Mouse (Mus musculus) MEL (cell line): ENCODE measurements around the gene Rab7. TPM values are rescaled to one million over a fixed set of nuclear protein-coding genes. Genes with fewer than 3 reads are reported as not detected.

ENCODE experiments used
- DNase-seq: peaks from one replicate; pipeline ENCODE4 v3.0.0; 2011; ENCODE audit warnings: low read depth, low spot score
- H3K27ac ChIP-seq: 2 replicates; pipeline ENCODE4 v1.5.1; 2012; ENCODE audit warnings: low read depth, mild to moderate bottlenecking, control low read depth, low read length, moderate library complexity; ENCODE audit not compliant: control insufficient read depth
- H3K27me3 ChIP-seq, 2 experiments: fragments of 150-350 bp in 1 of 2; sonication (generic) in 1 of 2; 2 replicates each; pipeline ENCODE4 v1.6.1; 2012; ENCODE audit warnings: low read length in 2 of 2, mild to moderate bottlenecking in 2 of 2, improper control_type of control experiment in 1 of 2, moderate library complexity in 1 of 2; ENCODE audit not compliant: insufficient read depth in 2 of 2, control insufficient read depth in 1 of 2
- H3K36me3 ChIP-seq, 2 experiments: 2 replicates each; pipeline ENCODE4 v1.6.1; 2012 to 2014; ENCODE audit warnings: low read length in 2 of 2, improper control_type of control experiment in 1 of 2, inconsistent platforms in 1 of 2, mild to moderate bottlenecking in 1 of 2; ENCODE audit not compliant: insufficient read depth in 2 of 2, control insufficient read depth in 1 of 2
- H3K4me1 ChIP-seq, 2 experiments: fragments of 150-350 bp in 1 of 2; sonication (generic) in 1 of 2; 2 replicates each; pipeline ENCODE4 v1.6.1; 2012; ENCODE audit warnings: low read length in 2 of 2, improper control_type of control experiment in 1 of 2, mild to moderate bottlenecking in 1 of 2; ENCODE audit not compliant: insufficient read depth in 2 of 2, control insufficient read depth in 1 of 2
- H3K4me3 ChIP-seq, 2 experiments: fragments of 150-350 bp in 1 of 2; sonication (generic) in 1 of 2; 2 replicates each; pipeline ENCODE4 v1.5.1; 2012; ENCODE audit warnings: low read depth in 2 of 2, low read length in 2 of 2, mild to moderate bottlenecking in 2 of 2, moderate library complexity in 2 of 2, control low read depth in 1 of 2, improper control_type of control experiment in 1 of 2; ENCODE audit not compliant: control insufficient read depth in 1 of 2, insufficient read depth in 1 of 2
- H3K79me2 ChIP-seq: 2 replicates; pipeline ENCODE4 v1.6.1; 2012; ENCODE audit warnings: mild to moderate bottlenecking, low read length, moderate library complexity; ENCODE audit not compliant: control insufficient read depth, poor library complexity, insufficient read depth
- H3K9ac ChIP-seq: 2 replicates; pipeline ENCODE4 v1.6.1; 2012; ENCODE audit warnings: low read depth, mild to moderate bottlenecking, control low read depth, low read length, moderate library complexity; ENCODE audit not compliant: control insufficient read depth, poor library complexity, severe bottlenecking
- H3K9me3 ChIP-seq: fragments of 150-350 bp; sonication (generic); replicated peaks from 2 replicates; pipeline ENCODE4 v1.6.1; 2012; ENCODE audit warnings: mild to moderate bottlenecking, low read length, improper control_type of control experiment, moderate library complexity; ENCODE audit not compliant: insufficient read depth
- CHD1 ChIP-seq: IDR thresholded peaks from 2 replicates; pipeline ENCODE4 v1.6.1; 2012; ENCODE audit warnings: low read depth, mild to moderate bottlenecking, inconsistent platforms, low read length, improper control_type of control experiment
- CHD2 ChIP-seq: IDR thresholded peaks from 2 replicates; pipeline ENCODE4 v1.6.1; 2011; ENCODE audit warnings: low read length, improper control_type of control experiment
- CTCF ChIP-seq, 3 experiments: IDR thresholded peaks in 2 of 3; conservative IDR thresholded peaks in 1 of 3; 2 replicates each; pipeline ENCODE4 v1.5.1; 2011 to 2012; ENCODE audit warnings: low read length in 3 of 3, low read depth in 2 of 3, mild to moderate bottlenecking in 2 of 3, improper control_type of control experiment in 1 of 3, inconsistent platforms in 1 of 3, mixed read lengths in 1 of 3, moderate library complexity in 1 of 3; ENCODE audit not compliant: control insufficient read depth in 1 of 3, insufficient read depth in 1 of 3, poor library complexity in 1 of 3, severe bottlenecking in 1 of 3
- E2F4 ChIP-seq: IDR thresholded peaks from 2 replicates; pipeline ENCODE4 v1.6.1; 2011; ENCODE audit warnings: low read depth, low read length, improper control_type of control experiment, borderline replicate concordance
- GATA1 ChIP-seq: IDR thresholded peaks from 2 replicates; pipeline ENCODE4 v1.6.1; 2011; ENCODE audit warnings: low read depth, low read length, improper control_type of control experiment
- KAT2A ChIP-seq: conservative IDR thresholded peaks from 2 replicates; pipeline ENCODE4 v1.6.1; 2012; ENCODE audit warnings: low read depth, low read length, improper control_type of control experiment, inconsistent platforms
- MEF2A ChIP-seq: IDR thresholded peaks from 2 replicates; pipeline ENCODE4 v1.6.1; 2014; ENCODE audit warnings: low read depth, mild to moderate bottlenecking, inconsistent platforms, low read length, improper control_type of control experiment; ENCODE audit not compliant: poor library complexity, insufficient replicate concordance, severe bottlenecking; ENCODE audit errors: extremely low read depth
- MYC ChIP-seq: IDR thresholded peaks from 2 replicates; pipeline ENCODE4 v1.6.1; 2011; ENCODE audit warnings: low read depth, mild to moderate bottlenecking, low read length, improper control_type of control experiment, moderate library complexity
- NELFE ChIP-seq: IDR thresholded peaks from 2 replicates; pipeline ENCODE4 v1.6.1; 2011; ENCODE audit warnings: low read depth, low read length, improper control_type of control experiment
- POLR2A ChIP-seq, 2 experiments: IDR thresholded peaks; 2 replicates each; pipeline ENCODE4 v1.6.1; 2011 to 2012; ENCODE audit warnings: low read length in 2 of 2, mild to moderate bottlenecking in 2 of 2, control low read depth in 1 of 2, improper control_type of control experiment in 1 of 2, low read depth in 1 of 2, moderate library complexity in 1 of 2; ENCODE audit not compliant: control insufficient read depth in 1 of 2, insufficient read depth in 1 of 2, poor library complexity in 1 of 2
- POLR2AphosphoS2 ChIP-seq: IDR thresholded peaks from 2 replicates; pipeline ENCODE4 v1.6.1; 2011; ENCODE audit warnings: low read length, improper control_type of control experiment
- POLR2AphosphoS5 ChIP-seq: IDR thresholded peaks from 2 replicates; pipeline ENCODE4 v1.6.1; 2012; ENCODE audit warnings: low read depth, borderline replicate concordance, mild to moderate bottlenecking, inconsistent platforms, low read length, moderate library complexity, mixed read lengths
- RCOR1 ChIP-seq: IDR thresholded peaks from 2 replicates; pipeline ENCODE4 v1.6.1; 2012; ENCODE audit warnings: low read depth, mild to moderate bottlenecking, inconsistent platforms, low read length, improper control_type of control experiment
- TAL1 ChIP-seq: IDR thresholded peaks from 2 replicates; pipeline ENCODE4 v1.6.1; 2012; ENCODE audit warnings: mild to moderate bottlenecking, inconsistent platforms, low read length, moderate library complexity, mixed read lengths
- TBP ChIP-seq: IDR thresholded peaks from 2 replicates; pipeline ENCODE4 v1.8.0; 2011; ENCODE audit warnings: low read depth, low read length, improper control_type of control experiment
- UBTF ChIP-seq: IDR thresholded peaks from 2 replicates; pipeline ENCODE4 v1.6.1; 2012; ENCODE audit warnings: low read depth, mild to moderate bottlenecking, inconsistent platforms, low read length, improper control_type of control experiment, moderate library complexity, borderline replicate concordance; ENCODE audit not compliant: insufficient read depth
- ZKSCAN1 ChIP-seq: IDR thresholded peaks from 2 replicates; pipeline ENCODE4 v1.6.1; 2012; ENCODE audit warnings: low read depth, mild to moderate bottlenecking, inconsistent platforms, low read length, improper control_type of control experiment, moderate library complexity
- polyA plus RNA-seq, 2 experiments: library from polyadenylated mRNA; stranded (reverse) in 1 of 2; unstranded in 1 of 2; fragments of >175 nt in 1 of 2; fragments of >200 nt in 1 of 2; gene quantifications; 2 replicates each; pipeline versions ENCODE4 v1.2.1 to v1.2.4; 2012; ENCODE audit warnings: low replicate concordance in 2 of 2, low read depth in 1 of 2; ENCODE audit not compliant: insufficient read length in 2 of 2, insufficient read depth in 1 of 2, missing spikeins in 1 of 2
- total RNA-seq: library from RNA; depleted of rRNA; stranded (reverse); fragments of 300-350 nt; gene quantifications from 2 replicates; pipeline ENCODE4 v1.2.3, GENCODE M21; 2012

The Rab7 gene
- total and polyA plus RNA-seq, 3 experiments: 47.6 to 362 (median 234) TPM

DNA sequence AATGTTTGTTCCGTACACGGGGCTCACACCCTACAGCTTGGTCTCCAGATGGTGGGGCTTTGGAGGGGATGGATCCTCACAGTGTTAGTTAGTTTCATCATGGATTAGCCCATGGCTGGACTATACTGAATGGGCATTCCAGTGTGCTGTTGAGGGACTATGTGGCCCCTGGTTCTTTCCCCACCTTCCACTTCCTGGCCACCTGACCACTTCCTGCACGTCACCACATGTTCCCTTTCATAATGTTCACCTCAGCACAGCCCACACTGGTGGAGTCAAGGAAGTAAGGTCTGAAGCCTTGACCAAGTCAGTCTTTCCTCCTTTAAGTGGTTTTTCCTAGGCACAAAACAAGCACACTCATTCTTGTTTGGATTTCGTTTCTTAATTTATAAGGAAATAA lies 15.5 kb upstream of the Rab7 start:
- Histone ChIP-seq H3K9ac (no peak overlapping the region), H3K36me3 (peaks cover 0 to 5% of the 10 kb centered on the region in 2 experiments; a peak in 2 of 4 replicates), H3K4me3 (no peak overlapping the region), H3K27me3 (peaks cover 6 to 13% of the 10 kb centered on the region in 2 experiments), H3K79me2 (no peaks in the 10 kb centered on the region), H3K27ac (no peak overlapping the region), H3K9me3 (no peaks in the 10 kb centered on the region), H3K4me1 (peaks cover 3 to 6% of the 10 kb centered on the region in 2 experiments; a peak in 2 of 4 replicates)
- TF ChIP-seq E2F4: no peak
- no peak for TF ChIP-seq POLR2AphosphoS5
- TF ChIP-seq UBTF: no peak
- TF ChIP-seq ZKSCAN1: no peak
- TF ChIP-seq CTCF (IDR thresholded peaks at IDR 0.05 in 2 of 3, conservative IDR thresholded peaks at IDR 0.05 in 1 of 3; ENCODE audit: control insufficient read depth in 1 of 3, insufficient read depth in 1 of 3, low read depth in 2 of 3, low read length in 3 of 3, poor library complexity in 1 of 3, severe bottlenecking in 1 of 3): no peak
- TF ChIP-seq MYC: no peak
- no peak for TF ChIP-seq POLR2A (IDR thresholded peaks at IDR 0.05; ENCODE audit: control insufficient read depth in 1 of 2, insufficient read depth in 1 of 2, low read depth in 1 of 2, low read length in 2 of 2, poor library complexity in 1 of 2)
- TF ChIP-seq MEF2A: no peak
- no peak for TF ChIP-seq CHD2
- TF ChIP-seq KAT2A: no peak
- TF ChIP-seq TAL1: no peak
- no peak for TF ChIP-seq RCOR1
- no peak for TF ChIP-seq NELFE
- TF ChIP-seq TBP: no peak
- TF ChIP-seq POLR2AphosphoS2: no peak
- TF ChIP-seq CHD1: no peak
- DNase-seq: no peak

- no peaks in the 10 kb centered on the region for H3K9me3 ChIP-seq
- peaks cover 0 to 1% of the 10 kb centered on the region in 2 experiments; a peak in 1 of 4 replicates for H3K36me3 ChIP-seq
- peaks cover 6 to 15% of the 10 kb centered on the region in 2 experiments for H3K27me3 ChIP-seq
- TF ChIP-seq GATA1 (no peak), UBTF (no peak), TAL1 (no peak)
- H3K79me2 ChIP-seq: no peaks in the 10 kb centered on the region
- H3K27ac ChIP-seq: no peak overlapping the region
- H3K9ac ChIP-seq: no peak overlapping the region
- no peak for DNase-seq
- H3K4me3 ChIP-seq: no peak overlapping the region
- H3K4me1 ChIP-seq: peaks cover 0 to under 1% of the 10 kb centered on the region in 2 experiments; a peak in 2 of 4 replicates
Observed at GRCm38 (mm10) chr6:88059903-88060302, 14.8 kb upstream of the Rab7 start.
